In the genomic region with DNA sequence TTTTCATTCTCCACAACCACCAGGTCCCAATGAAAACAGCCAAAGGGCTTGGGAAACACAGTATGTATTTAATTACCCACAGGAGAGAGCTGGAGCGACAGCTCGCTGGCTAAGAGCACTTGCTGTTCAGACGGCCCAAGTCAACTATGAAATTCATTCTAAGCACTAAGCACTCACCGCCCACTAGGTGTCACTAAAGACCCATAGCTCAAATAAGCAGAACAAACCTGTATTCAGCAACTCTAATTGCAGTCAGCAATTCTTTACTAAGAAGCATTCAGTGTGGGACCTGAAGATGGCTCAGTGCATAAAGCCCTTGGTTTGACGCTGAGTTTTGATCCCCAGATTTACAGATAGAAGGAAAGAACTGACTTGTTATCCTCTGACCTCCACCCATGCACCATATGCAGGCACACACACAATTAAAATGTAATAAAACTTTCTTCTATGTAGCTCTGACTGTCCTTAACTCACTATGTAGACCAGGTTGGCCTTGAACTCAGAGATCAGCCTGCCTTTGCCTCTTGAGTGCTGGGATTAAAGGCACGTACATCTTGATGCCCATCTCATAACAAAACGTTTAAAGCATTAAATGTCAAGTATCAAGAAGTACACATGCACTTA, we compare ENCODE assay signal across 8 mouse cellular contexts. TPM values are rescaled to one million over a fixed set of nuclear protein-coding genes. Genes with fewer than 3 reads are reported as not detected.
DNase-seq lines count a peak whose midpoint lies in the region; ATAC-seq and TF ChIP-seq lines count a peak whose summit lies in the region.

No protein-coding gene starts in this region.

- H3K9me3 ChIP-seq in embryonic facial prominence, embryonic 12.5 days, result no peaks in the 10 kb centered on the region
- H3K9me3 ChIP-seq in heart, embryonic 16.5 days (replicated peaks; ENCODE audit: control insufficient read depth, low read length), result no peaks in the 10 kb centered on the region
- H3K9me3 ChIP-seq in liver, embryonic 14.5 days (ENCODE audit: control insufficient read depth, low read length), result no peaks in the 10 kb centered on the region
- H3K9me3 ChIP-seq in neural tube, embryonic 13.5 days, result no peaks in the 10 kb centered on the region

- no peak overlapping the region for H3K27ac ChIP-seq in embryonic facial prominence, embryonic 12.5 days
- no peak overlapping the region for H3K27ac ChIP-seq in heart, embryonic 16.5 days (ENCODE audit: low read length)
- H3K27ac ChIP-seq in liver, embryonic 14.5 days, result no peak overlapping the region
- H3K27ac ChIP-seq in neural tube, embryonic 13.5 days (replicated peaks), result no peak overlapping the region

- peak; percentile 69 to 76 for DNase-seq in CD8-positive naive resting alpha-beta T cell, adult 2 months (ENCODE audit: low read depth in 2 of 2, low spot score in 2 of 2)
- peak; percentile 73 for DNase-seq in adrenal gland, postnatal 10 days
- peak; percentile 65 to 77 for DNase-seq in kidney, postnatal 25 days
- DNase-seq in liver, embryonic 14.5 days (ENCODE audit: low read depth in 3 of 3, low spot score in 3 of 3), result peak; percentile 58 to 64 (median 60)
- DNase-seq in testis, postnatal 14 days (ENCODE audit: low spot score), result peak; percentile 40

- H3K36me3 ChIP-seq in embryonic facial prominence, embryonic 12.5 days, result peaks cover 23% of the 10 kb centered on the region
- H3K36me3 ChIP-seq in heart, embryonic 16.5 days (ENCODE audit: control insufficient read depth, insufficient read depth), result peaks cover 19% of the 10 kb centered on the region
- peaks cover 18% of the 10 kb centered on the region for H3K36me3 ChIP-seq in liver, embryonic 14.5 days (replicated peaks; ENCODE audit: control insufficient read depth, insufficient read depth, low read depth)
- H3K36me3 ChIP-seq in neural tube, embryonic 13.5 days, result peaks cover 25% of the 10 kb centered on the region

- peak; percentile 92 for TF ChIP-seq CTCF in liver, embryonic 14.5 days (IDR thresholded peaks at IDR 0.05; ENCODE audit: low read depth)

- no peak overlapping the region for H3K9ac ChIP-seq in embryonic facial prominence, embryonic 12.5 days
- no peak overlapping the region for H3K9ac ChIP-seq in heart, embryonic 16.5 days (ENCODE audit: low read length)
- no peak overlapping the region for H3K9ac ChIP-seq in liver, embryonic 14.5 days (replicated peaks)
- no peak overlapping the region for H3K9ac ChIP-seq in neural tube, embryonic 13.5 days

- no peak for TF ChIP-seq EP300 in liver, embryonic 14.5 days (IDR thresholded peaks at IDR 0.05; ENCODE audit: low read depth)

- 16% methylated on average over 7 of the region's 7 CpGs for WGBS in embryonic facial prominence, embryonic 12.5 days
- 18% methylated on average over 7 of the region's 7 CpGs for WGBS in heart, embryonic 16.5 days
- WGBS in liver, embryonic 14.5 days (ENCODE audit: insufficient replicate concordance), result 23% methylated on average over 7 of the region's 7 CpGs
- 22% methylated on average over 7 of the region's 7 CpGs for WGBS in neural tube, embryonic 13.5 days

- H3K4me2 ChIP-seq in embryonic facial prominence, embryonic 12.5 days (replicated peaks), result no peak overlapping the region
- H3K4me2 ChIP-seq in heart, embryonic 16.5 days (ENCODE audit: low read depth, low read length), result no peak overlapping the region
- H3K4me2 ChIP-seq in liver, embryonic 14.5 days (ENCODE audit: low read depth), result no peak overlapping the region
- H3K4me2 ChIP-seq in neural tube, embryonic 13.5 days, result no peak overlapping the region

- ATAC-seq in embryonic facial prominence, embryonic 12.5 days (ENCODE audit: insufficient number of reproducible peaks, insufficient read depth, low FRiP score, low TSS enrichment), result peak; percentile 22; the same call in 1 of the 2 replicates
- ATAC-seq in heart, embryonic 16.5 days (replicated peaks; ENCODE audit: extremely low read depth, insufficient read depth, low FRiP score), result 0 out of 2 replicates have a peak, but pooled peaks have one; percentile 28
- ATAC-seq in liver, embryonic 14.5 days (ENCODE audit: insufficient read depth), result no peak
- ATAC-seq in neural tube, embryonic 13.5 days (ENCODE audit: low read depth), result peak; percentile 84

- no peaks in the 10 kb centered on the region for H3K4me1 ChIP-seq in embryonic facial prominence, embryonic 12.5 days
- H3K4me1 ChIP-seq in heart, embryonic 16.5 days (ENCODE audit: control insufficient read depth, insufficient read depth, low read length), result no peaks in the 10 kb centered on the region
- no peaks in the 10 kb centered on the region for H3K4me1 ChIP-seq in liver, embryonic 14.5 days (replicated peaks; ENCODE audit: control insufficient read depth in 2 of 2, insufficient read depth in 2 of 2, low read length in 1 of 2)
- H3K4me1 ChIP-seq in neural tube, embryonic 13.5 days (replicated peaks), result no peaks in the 10 kb centered on the region

- H3K27me3 ChIP-seq in embryonic facial prominence, embryonic 12.5 days, result no peaks in the 10 kb centered on the region
- H3K27me3 ChIP-seq in heart, embryonic 16.5 days (ENCODE audit: control insufficient read depth, insufficient read depth, low read length), result no peaks in the 10 kb centered on the region
- no peaks in the 10 kb centered on the region for H3K27me3 ChIP-seq in liver, embryonic 14.5 days (ENCODE audit: control insufficient read depth, insufficient read depth, low read length)
- H3K27me3 ChIP-seq in neural tube, embryonic 13.5 days, result no peaks in the 10 kb centered on the region

- H3K4me3 ChIP-seq in embryonic facial prominence, embryonic 12.5 days, result no peak overlapping the region
- H3K4me3 ChIP-seq in heart, embryonic 16.5 days (ENCODE audit: low read length), result no peak overlapping the region
- H3K4me3 ChIP-seq in liver, embryonic 14.5 days (ENCODE audit: insufficient read depth in 1 of 2, low read depth in 2 of 2, low read length in 2 of 2), result no peak overlapping the region
- no peak overlapping the region for H3K4me3 ChIP-seq in neural tube, embryonic 13.5 days

RNA-seq across cellular contexts. Expression of gene Ddx20, which starts 12.7 kb away (rescaled TPM):
- 10 to 100 TPM; 17.0 to 17.3 TPM for total RNA-seq in adrenal gland, postnatal 10 days (2021)
- polyA plus RNA-seq in embryonic facial prominence, embryonic 12.5 days (2016; fragmentation: Nextera tagmentation; extraction: Ambion mirVana), result 44.6 and 45.8 TPM in 2 replicates
- polyA plus RNA-seq in heart, embryonic 16.5 days (2015; fragmentation: Nextera tagmentation; extraction: Ambion mirVana), result 20.9 and 22.4 TPM in 2 replicates
- 5.6 and 8.1 TPM in 2 replicates for polyA plus RNA-seq in liver, embryonic 14.5 days (2012; rRNA removed)
- polyA plus RNA-seq in liver, embryonic 14.5 days (2014; fragmentation: Nextera tagmentation; extraction: Ambion mirVana), result 19.6 and 21.2 TPM in 2 replicates
- 24.9 and 27.2 TPM in 2 replicates for polyA plus RNA-seq in neural tube, embryonic 13.5 days (2015; fragmentation: Nextera tagmentation; extraction: Ambion mirVana)

RNA-seq across cellular contexts. Expression of gene Inka2, which starts 29.7 kb away (rescaled TPM):
- 1 to 10 TPM; 3.2 to 5.8 TPM for total RNA-seq in adrenal gland, postnatal 10 days (2021)
- polyA plus RNA-seq in embryonic facial prominence, embryonic 12.5 days (2016; fragmentation: Nextera tagmentation; extraction: Ambion mirVana), result 2.5 and 3.1 TPM in 2 replicates
- polyA plus RNA-seq in heart, embryonic 16.5 days (2015; fragmentation: Nextera tagmentation; extraction: Ambion mirVana), result 2.9 and 3.3 TPM in 2 replicates
- 0.17 and 0.25 TPM in 2 replicates for polyA plus RNA-seq in liver, embryonic 14.5 days (2012; rRNA removed)
- 0.03 and 0.16 TPM in 2 replicates for polyA plus RNA-seq in liver, embryonic 14.5 days (2014; fragmentation: Nextera tagmentation; extraction: Ambion mirVana)
- polyA plus RNA-seq in neural tube, embryonic 13.5 days (2015; fragmentation: Nextera tagmentation; extraction: Ambion mirVana), result 4.0 and 4.8 TPM in 2 replicates
